Mouse (Mus musculus): ENCODE measurements around the gene Itgb4. TPM values are rescaled to one million over a fixed set of nuclear protein-coding genes. Genes with fewer than 3 reads are reported as not detected.
A peak's percentile ranks its signal among the peaks of the same experiment; 100 is the strongest.

Itgb4 gene
- polyA plus RNA-seq, 1 experiment from 2014 or later: 2.1 TPM

DNA sequence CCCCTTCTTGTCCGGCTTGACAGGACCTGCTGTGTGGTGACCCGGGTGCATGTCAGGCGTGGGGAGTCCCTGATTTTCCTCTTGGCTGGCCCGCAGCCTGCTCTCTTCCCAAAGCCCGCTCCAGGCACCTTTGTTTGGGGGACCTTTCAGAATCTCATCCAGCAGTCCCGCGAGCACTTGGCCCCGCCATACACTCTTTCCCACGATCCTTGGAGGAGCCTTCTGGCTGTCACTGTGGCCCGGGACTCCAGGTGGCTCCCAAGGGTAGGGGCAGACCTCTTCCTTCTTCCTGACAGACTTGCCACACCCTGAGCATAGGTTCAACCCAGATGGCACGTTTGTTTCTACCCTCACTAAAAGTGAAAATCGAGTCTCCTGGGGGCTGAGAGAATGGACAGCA lies 1.0 kb downstream of the Itgb4 start:
- no peak overlapping the region for H3K27ac ChIP-seq
- H3K4me3 ChIP-seq: no peak overlapping the region
- ATAC-seq (ENCODE audit: low FRiP score): no peak
- H3K9me3 ChIP-seq (replicated peaks): no peaks in the 10 kb centered on the region
- peak overlapping the region; percentile 55; the same call in 1 of the 2 replicates for H3K9ac ChIP-seq
- WGBS: 29% methylated on average over 12 of the region's 12 CpGs
- H3K4me2 ChIP-seq (replicated peaks): 0 out of 2 replicates have a peak overlapping the region, but pooled peaks have one; percentile 62
- H3K36me3 ChIP-seq: no peaks in the 10 kb centered on the region
- peaks cover 54% of the 10 kb centered on the region for H3K27me3 ChIP-seq
- H3K4me1 ChIP-seq: peaks cover 10% of the 10 kb centered on the region

DNA sequence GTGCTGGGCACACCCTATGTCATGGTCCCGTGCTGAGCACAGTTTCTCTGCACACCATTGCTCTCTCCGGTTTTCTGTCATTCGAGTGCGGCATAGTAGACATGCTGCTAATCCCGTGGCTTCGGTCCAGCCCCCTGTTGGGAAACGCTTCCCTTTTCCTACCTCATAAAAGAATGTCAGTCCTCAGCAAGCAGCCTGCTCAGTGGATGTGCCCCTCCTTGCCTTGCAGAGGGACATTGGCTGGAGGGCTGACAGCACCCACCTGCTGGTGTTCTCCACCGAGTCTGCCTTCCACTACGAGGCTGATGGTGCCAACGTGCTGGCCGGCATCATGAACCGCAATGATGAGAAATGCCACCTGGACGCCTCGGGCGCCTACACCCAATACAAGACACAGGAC lies 8.0 kb downstream of the Itgb4 start:
- no peaks in the 10 kb centered on the region for H3K36me3 ChIP-seq
- no peak for ATAC-seq (ENCODE audit: low FRiP score)
- H3K27ac ChIP-seq: no peak overlapping the region
- H3K4me3 ChIP-seq: no peak overlapping the region
- no peaks in the 10 kb centered on the region for H3K9me3 ChIP-seq (replicated peaks)
- H3K4me2 ChIP-seq (replicated peaks): no peak overlapping the region
- H3K9ac ChIP-seq: no peak overlapping the region
- peaks cover 19% of the 10 kb centered on the region for H3K27me3 ChIP-seq
- no peaks in the 10 kb centered on the region for H3K4me1 ChIP-seq
- WGBS: 92% methylated on average over 15 of the region's 15 CpGs

DNA sequence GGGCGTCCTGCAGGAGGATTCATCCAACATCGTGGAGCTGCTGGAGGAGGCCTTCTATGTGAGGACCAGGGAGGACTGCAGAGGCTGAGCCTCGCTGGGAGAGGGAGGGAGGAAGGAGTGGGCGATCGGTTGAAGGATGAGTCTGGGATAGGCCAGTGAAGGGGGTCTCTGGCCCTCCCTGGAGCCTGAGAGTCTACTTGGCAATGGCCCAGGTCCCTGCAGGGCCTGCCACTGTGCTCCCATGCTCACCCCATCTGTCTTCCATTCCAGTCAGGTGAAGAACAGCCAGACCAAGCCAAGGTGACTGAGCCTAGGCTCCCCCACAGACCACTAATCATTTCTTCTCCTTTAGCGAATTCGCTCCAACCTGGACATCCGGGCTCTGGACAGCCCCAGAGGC lies 8.8 kb downstream of the Itgb4 start:
- no peaks in the 10 kb centered on the region for H3K9me3 ChIP-seq (replicated peaks)
- no peaks in the 10 kb centered on the region for H3K36me3 ChIP-seq
- H3K9ac ChIP-seq: no peak overlapping the region
- H3K27ac ChIP-seq: no peak overlapping the region
- H3K4me1 ChIP-seq: no peaks in the 10 kb centered on the region
- H3K4me2 ChIP-seq (replicated peaks): no peak overlapping the region
- no peak for ATAC-seq (ENCODE audit: low FRiP score)
- 83% methylated on average over 8 of the region's 8 CpGs for WGBS
- peaks cover 11% of the 10 kb centered on the region; the same call in 1 of the 2 replicates for H3K27me3 ChIP-seq
- H3K4me3 ChIP-seq: no peak overlapping the region

DNA sequence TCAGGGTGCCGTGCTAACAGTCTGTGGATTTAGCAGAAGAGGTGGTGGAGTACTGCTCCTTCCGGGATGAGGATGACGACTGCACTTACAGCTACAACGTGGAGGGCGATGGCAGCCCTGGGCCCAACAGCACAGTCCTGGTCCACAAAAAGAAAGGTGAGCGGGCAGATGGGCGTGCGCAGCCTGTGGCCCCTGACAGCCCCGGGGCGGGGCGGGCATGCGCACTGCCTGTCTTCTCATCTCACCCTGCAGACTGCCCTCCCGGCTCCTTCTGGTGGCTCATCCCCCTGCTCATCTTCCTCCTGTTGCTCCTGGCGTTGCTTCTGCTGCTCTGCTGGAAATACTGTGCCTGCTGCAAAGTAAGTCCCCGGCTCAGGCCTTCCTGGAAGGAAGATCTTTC lies 15.2 kb downstream of the Itgb4 start:
- Histone ChIP-seq H3K4me1 (no peaks in the 10 kb centered on the region), H3K9ac (no peak overlapping the region), H3K4me3 (no peak overlapping the region), H3K27ac (no peak overlapping the region), H3K27me3 (peaks cover 16% of the 10 kb centered on the region), H3K4me2 (replicated peaks) (peak overlapping the region; percentile 15; the same call in 1 of the 2 replicates), H3K9me3 (replicated peaks) (no peaks in the 10 kb centered on the region), H3K36me3 (no peaks in the 10 kb centered on the region)
- 25% methylated on average over 14 of the region's 15 CpGs for whole genome bisulfite sequencing
- no peak for ATAC-seq (ENCODE audit: low FRiP score)

DNA sequence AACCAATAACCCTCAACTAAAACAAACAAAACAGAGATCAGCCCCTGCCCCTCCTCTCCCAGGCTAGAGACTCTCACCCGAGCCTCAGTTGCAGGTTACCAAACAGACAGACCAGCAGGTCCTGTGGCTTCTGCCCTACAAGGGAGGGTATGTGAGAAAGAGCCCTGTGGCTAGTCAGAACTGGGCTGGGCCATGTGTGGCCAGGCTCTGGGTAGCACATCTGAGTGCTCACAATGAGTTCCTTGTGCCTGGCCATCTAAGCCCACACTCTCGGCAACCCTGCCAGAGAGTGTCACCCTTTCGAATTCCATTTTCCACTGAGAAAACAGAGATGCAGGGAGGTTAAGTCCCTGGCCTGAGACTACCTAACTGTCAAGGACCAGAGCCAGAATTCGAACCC lies 17.6 kb downstream of the Itgb4 start:
- Histone ChIP-seq H3K4me1 (no peaks in the 10 kb centered on the region), H3K9me3 (replicated peaks) (no peaks in the 10 kb centered on the region), H3K4me3 (no peak overlapping the region), H3K36me3 (no peaks in the 10 kb centered on the region), H3K9ac (no peak overlapping the region), H3K4me2 (replicated peaks) (no peak overlapping the region), H3K27me3 (peaks cover 16% of the 10 kb centered on the region), H3K27ac (no peak overlapping the region)
- ATAC-seq (ENCODE audit: low FRiP score): no peak
- 63% methylated on average over 4 of the region's 4 CpGs for WGBS

DNA sequence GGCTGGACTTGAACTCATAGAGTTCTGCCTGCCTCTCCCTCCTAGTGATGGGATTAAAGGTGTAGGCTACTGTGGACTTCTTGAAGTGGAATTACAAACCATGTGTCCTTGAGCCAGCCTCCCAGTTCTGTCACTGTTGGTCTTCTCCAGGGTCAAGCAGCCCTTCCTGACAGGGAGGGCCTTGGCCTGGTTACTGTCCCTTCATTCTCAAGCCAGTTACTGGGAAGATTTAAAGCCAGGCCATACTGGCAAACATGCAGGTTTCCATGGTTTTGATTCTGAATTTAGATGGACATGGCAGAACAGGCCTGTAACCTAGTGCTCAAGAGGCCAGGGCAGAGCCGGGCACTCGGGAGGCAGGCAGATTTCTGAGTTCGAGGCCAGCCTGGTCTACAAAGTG lies 20.7 kb downstream of the Itgb4 start:
- peaks cover 13% of the 10 kb centered on the region; the same call in 1 of the 2 replicates for H3K27me3 ChIP-seq
- no peaks in the 10 kb centered on the region for H3K9me3 ChIP-seq (replicated peaks)
- H3K4me2 ChIP-seq (replicated peaks): no peak overlapping the region
- H3K27ac ChIP-seq: no peak overlapping the region
- 0 out of 2 replicates have a peak, but pooled peaks cover 5% of the 10 kb centered on the region for H3K4me1 ChIP-seq
- no peak overlapping the region for H3K4me3 ChIP-seq
- 85% methylated on average over 3 of the region's 3 CpGs for WGBS
- ATAC-seq (ENCODE audit: low FRiP score): no peak
- no peaks in the 10 kb centered on the region for H3K36me3 ChIP-seq
- H3K9ac ChIP-seq: no peak overlapping the region

DNA sequence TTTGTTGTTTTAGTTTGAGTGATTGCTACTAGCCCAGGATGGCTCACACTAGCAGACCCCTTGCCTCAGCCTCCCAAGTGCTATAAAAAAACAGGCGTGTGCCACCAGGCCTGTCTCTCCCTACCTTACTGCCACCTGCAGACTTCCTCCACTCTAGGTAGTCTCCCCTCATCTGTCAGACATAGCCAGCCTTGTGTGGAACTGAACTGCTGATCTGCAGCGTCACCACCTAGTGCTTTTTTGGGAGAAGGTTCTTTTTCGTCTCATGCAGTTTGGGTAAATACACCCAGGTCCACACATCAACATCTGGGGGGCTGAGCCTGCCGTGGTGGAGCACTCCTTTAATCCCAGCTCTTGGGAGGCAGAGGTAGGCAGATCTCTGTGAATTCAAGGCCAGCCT lies 22.5 kb downstream of the Itgb4 start:
- H3K9ac ChIP-seq: no peak overlapping the region
- WGBS: 72% methylated on average over 4 of the region's 4 CpGs
- no peak for ATAC-seq (ENCODE audit: low FRiP score)
- no peak overlapping the region for H3K27ac ChIP-seq
- H3K36me3 ChIP-seq: no peaks in the 10 kb centered on the region
- no peak overlapping the region for H3K4me3 ChIP-seq
- H3K4me1 ChIP-seq: 0 out of 2 replicates have a peak, but pooled peaks cover 6% of the 10 kb centered on the region
- no peak overlapping the region for H3K4me2 ChIP-seq (replicated peaks)
- no peaks in the 10 kb centered on the region for H3K9me3 ChIP-seq (replicated peaks)
- H3K27me3 ChIP-seq: peaks cover 10% of the 10 kb centered on the region; the same call in 1 of the 2 replicates

DNA sequence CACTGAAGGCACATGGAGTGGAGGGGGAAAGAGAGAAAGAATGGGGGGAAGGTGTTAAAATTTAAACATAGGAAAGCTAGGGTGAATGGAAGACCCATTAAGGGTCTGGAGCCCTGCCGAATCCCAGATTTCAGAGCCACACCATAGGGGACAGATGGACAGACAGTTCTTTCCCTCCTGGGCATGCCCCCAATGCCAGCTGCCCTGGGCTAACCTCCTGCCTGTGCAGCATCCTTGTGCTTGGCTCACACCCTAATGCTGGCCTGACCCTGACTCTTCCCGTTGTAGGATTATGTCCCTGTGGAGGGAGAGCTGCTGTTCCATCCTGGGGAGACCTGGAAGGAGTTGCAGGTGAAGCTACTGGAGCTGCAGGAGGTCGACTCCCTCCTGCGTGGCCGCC lies 23.2 kb downstream of the Itgb4 start:
- 63% methylated on average over 5 of the region's 5 CpGs for WGBS
- no peak overlapping the region for H3K4me3 ChIP-seq
- no peak overlapping the region for H3K27ac ChIP-seq
- H3K9ac ChIP-seq: no peak overlapping the region
- H3K36me3 ChIP-seq: no peaks in the 10 kb centered on the region
- H3K4me2 ChIP-seq (replicated peaks): no peak overlapping the region
- H3K4me1 ChIP-seq: 0 out of 2 replicates have a peak, but pooled peaks cover 6% of the 10 kb centered on the region
- ATAC-seq (ENCODE audit: low FRiP score): no peak
- H3K9me3 ChIP-seq (replicated peaks): no peaks in the 10 kb centered on the region
- H3K27me3 ChIP-seq: peaks cover 10% of the 10 kb centered on the region; the same call in 1 of the 2 replicates

DNA sequence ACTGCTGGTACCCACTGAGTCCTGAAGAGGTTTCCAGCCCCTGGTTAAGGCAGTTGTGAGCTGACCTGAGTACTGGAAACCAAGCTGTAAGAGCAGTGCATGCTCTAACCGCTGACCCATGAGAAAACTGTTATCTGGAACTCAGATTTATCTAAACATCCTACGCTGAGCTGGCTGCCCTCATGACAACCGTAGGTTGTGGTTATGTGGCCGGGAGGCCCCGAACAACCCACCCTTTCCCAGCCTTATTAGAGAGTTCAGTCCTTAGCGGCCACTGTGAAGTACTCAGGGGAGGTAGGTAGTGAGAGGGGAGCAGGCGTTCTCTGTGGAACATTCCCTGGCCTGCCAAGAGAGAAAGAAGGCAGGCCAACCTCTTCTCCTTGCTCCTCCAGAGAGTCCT lies 24.5 kb downstream of the Itgb4 start:
- 82% methylated on average over 7 of the region's 7 CpGs for WGBS
- Histone ChIP-seq H3K27me3 (peaks cover 7% of the 10 kb centered on the region; the same call in 1 of the 2 replicates), H3K4me3 (no peak overlapping the region), H3K27ac (no peak overlapping the region), H3K4me1 (0 out of 2 replicates have a peak, but pooled peaks cover 6% of the 10 kb centered on the region), H3K36me3 (no peaks in the 10 kb centered on the region), H3K4me2 (replicated peaks) (no peak overlapping the region), H3K9me3 (replicated peaks) (no peaks in the 10 kb centered on the region), H3K9ac (no peak overlapping the region)
- ATAC-seq (ENCODE audit: low FRiP score): no peak

DNA sequence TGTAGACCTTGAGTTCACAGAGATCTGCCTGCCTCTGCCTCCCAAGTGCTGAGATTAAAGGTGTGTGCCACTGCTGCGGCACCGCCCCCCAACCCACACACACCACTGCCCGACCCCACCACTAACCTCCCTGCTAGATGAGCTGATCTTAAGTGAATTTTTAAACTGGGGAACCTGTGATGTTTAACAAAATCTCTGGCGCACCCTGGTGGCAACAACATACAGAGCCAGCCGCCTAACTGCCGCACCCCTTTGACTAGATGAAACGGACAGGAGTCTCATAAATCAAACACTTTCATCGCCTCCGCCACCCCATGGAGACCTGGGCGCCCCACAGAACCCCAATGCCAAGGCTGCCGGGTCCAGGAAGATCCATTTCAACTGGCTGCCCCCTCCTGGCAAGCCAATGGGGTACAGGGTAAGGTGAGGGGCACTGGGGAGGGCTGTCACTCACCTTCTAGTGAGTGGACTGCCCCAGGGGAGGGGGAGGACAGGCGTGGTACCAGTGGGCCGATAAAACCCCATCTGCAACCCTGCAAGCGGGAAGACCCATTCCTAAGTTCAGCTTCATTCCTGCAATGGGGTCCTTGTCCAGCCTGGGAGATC lies 25.1 kb downstream of the Itgb4 start:
- peaks cover 8% of the 10 kb centered on the region for H3K4me1 ChIP-seq
- H3K4me3 ChIP-seq: no peak overlapping the region
- no peaks in the 10 kb centered on the region for H3K9me3 ChIP-seq (replicated peaks)
- peaks cover 7% of the 10 kb centered on the region; the same call in 1 of the 2 replicates for H3K27me3 ChIP-seq
- H3K9ac ChIP-seq: no peak overlapping the region
- ATAC-seq (ENCODE audit: low FRiP score): peak; percentile 20; the same call in 1 of the 2 replicates
- H3K4me2 ChIP-seq (replicated peaks): no peak overlapping the region; the same call in 1 of the 2 replicates
- 15% methylated on average over 14 of the region's 14 CpGs for WGBS
- no peak overlapping the region for H3K27ac ChIP-seq
- H3K36me3 ChIP-seq: no peaks in the 10 kb centered on the region

DNA sequence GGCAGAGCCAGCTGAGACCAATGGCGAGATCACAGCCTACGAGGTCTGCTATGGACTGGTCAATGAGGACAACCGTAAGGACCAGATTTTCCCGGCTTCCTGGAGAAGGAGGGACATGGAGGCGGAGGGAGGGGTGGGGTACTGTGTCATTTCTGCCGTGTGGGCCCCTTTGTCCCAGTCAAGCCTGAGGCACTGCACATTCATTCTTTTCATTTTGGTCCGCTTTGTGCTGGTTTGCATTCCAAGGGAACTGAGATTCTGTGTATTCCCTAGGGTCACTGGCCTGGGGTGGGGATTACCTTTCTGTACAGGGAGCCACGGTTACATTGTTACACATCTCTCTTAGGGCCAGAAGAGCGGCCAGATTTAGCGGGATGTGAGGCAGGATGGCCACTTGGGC lies 26.1 kb downstream of the Itgb4 start:
- no peak overlapping the region for H3K4me2 ChIP-seq (replicated peaks)
- peaks cover 17% of the 10 kb centered on the region for H3K4me1 ChIP-seq
- WGBS: 31% methylated on average over 10 of the region's 10 CpGs
- no peak overlapping the region for H3K9ac ChIP-seq
- H3K27me3 ChIP-seq: peaks cover 13% of the 10 kb centered on the region
- no peak for ATAC-seq (ENCODE audit: low FRiP score)
- H3K9me3 ChIP-seq (replicated peaks): no peaks in the 10 kb centered on the region
- H3K27ac ChIP-seq: no peak overlapping the region
- no peaks in the 10 kb centered on the region for H3K36me3 ChIP-seq
- no peak overlapping the region for H3K4me3 ChIP-seq

DNA sequence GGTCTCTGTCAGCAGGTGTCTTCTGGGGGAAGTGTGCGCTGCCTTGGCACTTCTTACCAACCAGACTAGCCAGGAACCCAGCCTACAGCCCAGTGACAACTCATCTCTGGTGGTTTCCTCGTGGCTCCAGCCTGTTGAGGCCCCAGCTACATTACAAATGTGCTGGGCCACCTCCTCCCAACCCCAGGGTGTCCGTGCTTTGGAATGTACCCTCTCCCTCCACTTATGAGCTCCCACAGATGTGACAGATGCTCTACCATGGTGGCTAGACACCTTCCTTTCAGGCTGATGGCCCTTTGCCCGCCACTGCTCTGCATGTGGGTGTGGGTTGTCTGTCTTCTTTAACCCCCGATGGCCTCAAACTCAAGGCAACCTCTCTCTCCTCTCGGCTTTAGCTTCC lies 27.2 kb downstream of the Itgb4 start:
- no peak overlapping the region for H3K4me2 ChIP-seq (replicated peaks)
- no peak overlapping the region for H3K4me3 ChIP-seq
- H3K27ac ChIP-seq: no peak overlapping the region
- H3K4me1 ChIP-seq: peaks cover 23% of the 10 kb centered on the region
- no peak for ATAC-seq (ENCODE audit: low FRiP score)
- no peaks in the 10 kb centered on the region for H3K9me3 ChIP-seq (replicated peaks)
- H3K36me3 ChIP-seq: no peaks in the 10 kb centered on the region
- H3K27me3 ChIP-seq: peaks cover 16% of the 10 kb centered on the region
- 67% methylated on average over 6 of the region's 6 CpGs for WGBS
- no peak overlapping the region for H3K9ac ChIP-seq

DNA sequence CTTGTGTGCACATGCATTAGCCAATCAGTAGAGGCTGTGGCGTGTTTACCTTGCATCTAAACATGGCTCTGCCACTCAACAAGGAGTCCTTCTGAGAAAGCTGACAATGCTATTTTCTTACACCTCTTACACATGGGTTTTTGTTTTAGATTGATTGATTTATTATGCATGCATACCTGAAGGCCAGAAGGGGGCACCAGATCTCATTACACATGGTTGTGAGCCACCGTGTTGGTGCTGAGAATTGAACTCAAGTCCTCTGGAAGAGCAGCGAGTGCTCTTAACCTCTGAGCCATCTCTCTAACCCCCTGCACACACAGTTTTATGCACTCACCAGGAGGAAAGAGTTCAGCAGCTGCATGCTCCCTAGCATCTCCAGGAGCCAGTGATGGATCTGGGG lies 28.4 kb downstream of the Itgb4 start:
- H3K36me3 ChIP-seq: no peaks in the 10 kb centered on the region
- H3K9me3 ChIP-seq (replicated peaks): no peaks in the 10 kb centered on the region
- 88% methylated on average over 3 of the region's 3 CpGs for WGBS
- H3K4me2 ChIP-seq (replicated peaks): no peak overlapping the region
- no peak overlapping the region for H3K9ac ChIP-seq
- H3K27ac ChIP-seq: no peak overlapping the region
- H3K27me3 ChIP-seq: peaks cover 16% of the 10 kb centered on the region
- peaks cover 23% of the 10 kb centered on the region for H3K4me1 ChIP-seq
- ATAC-seq (ENCODE audit: low FRiP score): no peak
- no peak overlapping the region for H3K4me3 ChIP-seq
